Mouse (Mus musculus): ENCODE measurements around the gene Plekhg2.

GRCm38 (mm10) chr7:28318714-28319113 is 53.7 kb downstream of the Plekhg2 start:
- TF ChIP-seq POLR2A (IDR thresholded peaks at IDR 0.05; ENCODE audit: borderline replicate concordance, low read depth, low read length) (no peak), CTCF (IDR thresholded peaks at IDR 0.05; ENCODE audit: low read depth, low read length) (no peak)
